In genomic region chr9:72806731-72807419, GRCm38 (mm10) we compare ENCODE assay signal across 9 mouse cellular contexts. TPM values are rescaled to one million over a fixed set of nuclear protein-coding genes. Genes with fewer than 3 reads are reported as not detected.
DNase-seq lines count a peak whose midpoint lies in the region; ATAC-seq and TF ChIP-seq lines count a peak whose summit lies in the region.
"Had no signal": no experiment of that assay in that cellular context is flagged by ENCODE, and none has a peak within 500 bp of the region (broad histone marks: within the 10 kb centered on the region; RNA-seq: fewer than 3 reads in every experiment).

Prtg (plus strand) TSS chr9:72806874.

- no peak for TF ChIP-seq POLR2A in cerebellum, adult 2 months (IDR thresholded peaks at IDR 0.05; ENCODE audit: borderline replicate concordance, insufficient read depth, low read length)

- no peaks in the 10 kb centered on the region for H3K4me1 ChIP-seq in cerebellum, adult 2 months (ENCODE audit: control insufficient read depth, insufficient read depth, low read length)
- H3K4me1 ChIP-seq in ES-E14 (ENCODE audit: control insufficient read depth in 2 of 2, insufficient read depth in 2 of 2, low read length in 2 of 2, poor library complexity in 1 of 2), result peaks cover 5 to 10% of the 10 kb centered on the region in 2 experiments
- H3K4me1 ChIP-seq in embryonic facial prominence, embryonic 12.5 days, result peaks cover 33% of the 10 kb centered on the region
- H3K4me1 ChIP-seq in heart, embryonic 15.5 days (replicated peaks), result peaks cover 14% of the 10 kb centered on the region
- H3K4me1 ChIP-seq in limb, embryonic 10.5 days, result peaks cover 53% of the 10 kb centered on the region
- H3K4me1 ChIP-seq in neural tube, embryonic 11.5 days (ENCODE audit: control insufficient read depth, insufficient read depth, low read length), result peaks cover 24% of the 10 kb centered on the region

- no peaks in the 10 kb centered on the region for H3K9me3 ChIP-seq in ES-E14 (ENCODE audit: control insufficient read depth, insufficient read depth, low read depth, low read length)
- H3K9me3 ChIP-seq in embryonic facial prominence, embryonic 12.5 days, result no peaks in the 10 kb centered on the region
- H3K9me3 ChIP-seq in heart, embryonic 15.5 days (replicated peaks), result no peaks in the 10 kb centered on the region
- H3K9me3 ChIP-seq in limb, embryonic 10.5 days (replicated peaks), result no peaks in the 10 kb centered on the region
- no peaks in the 10 kb centered on the region for H3K9me3 ChIP-seq in neural tube, embryonic 11.5 days (ENCODE audit: control insufficient read depth, low read length)

- in situ Hi-C loops in ES-E14 (cut with MboI; ENCODE audit: low sequenced_read_pairs in 2 of 2, unreplicated experiment in 2 of 2), result no loop called here

- H3K36me3 ChIP-seq in ES-E14 (ENCODE audit: control insufficient read depth, insufficient read depth, low read length, poor library complexity, severe bottlenecking), result no peaks in the 10 kb centered on the region
- no peaks in the 10 kb centered on the region for H3K36me3 ChIP-seq in embryonic facial prominence, embryonic 12.5 days
- H3K36me3 ChIP-seq in heart, embryonic 15.5 days, result no peaks in the 10 kb centered on the region
- peaks cover 22% of the 10 kb centered on the region for H3K36me3 ChIP-seq in limb, embryonic 10.5 days
- H3K36me3 ChIP-seq in neural tube, embryonic 11.5 days (ENCODE audit: control insufficient read depth, insufficient read depth, low read length), result no peaks in the 10 kb centered on the region

- H3K27me3 ChIP-seq in cerebellum, adult 2 months (ENCODE audit: control insufficient read depth, insufficient read depth, low read length), result no peaks in the 10 kb centered on the region; the same call in 1 of the 2 replicates
- H3K27me3 ChIP-seq in embryonic facial prominence, embryonic 12.5 days, result peaks cover 5% of the 10 kb centered on the region; the same call in 1 of the 2 replicates
- no peaks in the 10 kb centered on the region for H3K27me3 ChIP-seq in heart, embryonic 15.5 days
- no peaks in the 10 kb centered on the region for H3K27me3 ChIP-seq in limb, embryonic 10.5 days (ENCODE audit: low read depth, poor library complexity, severe bottlenecking)
- H3K27me3 ChIP-seq in neural tube, embryonic 11.5 days (ENCODE audit: control insufficient read depth, insufficient read depth, low read length), result no peaks in the 10 kb centered on the region

- H3K27ac ChIP-seq in cerebellum, adult 2 months (ENCODE audit: insufficient read depth, low read length), result no peak within 1 kb of the TSS
- no peak within 1 kb of the TSS; the same call in 1 of the 2 replicates for H3K27ac ChIP-seq in ES-E14 (ENCODE audit: insufficient read depth, low read depth, low read length, poor library complexity, severe bottlenecking)
- H3K27ac ChIP-seq in embryonic facial prominence, embryonic 12.5 days, result peak within 1 kb of the TSS; percentile 90
- peak within 1 kb of the TSS; percentile 78 for H3K27ac ChIP-seq in heart, embryonic 15.5 days
- peak within 1 kb of the TSS; percentile 99 for H3K27ac ChIP-seq in limb, embryonic 10.5 days
- H3K27ac ChIP-seq in neural tube, embryonic 11.5 days (ENCODE audit: low read depth, low read length), result peak within 1 kb of the TSS; percentile 95

- peak within 1 kb of the TSS; percentile 66 for H3K9ac ChIP-seq in ES-E14 (ENCODE audit: insufficient read depth, low read depth, low read length, poor library complexity, severe bottlenecking)
- H3K9ac ChIP-seq in embryonic facial prominence, embryonic 12.5 days, result peak within 1 kb of the TSS; percentile 91
- H3K9ac ChIP-seq in heart, embryonic 15.5 days, result peak within 1 kb of the TSS; percentile 80
- H3K9ac ChIP-seq in neural tube, embryonic 11.5 days (ENCODE audit: low read length), result peak within 1 kb of the TSS; percentile 95

- TF ChIP-seq CTCF in cerebellum, adult 2 months (IDR thresholded peaks at IDR 0.05; ENCODE audit: borderline replicate concordance, insufficient read depth, low read depth, low read length), result no peak

- no peak for ATAC-seq in cerebellum, adult (ENCODE audit: insufficient number of reproducible peaks, low FRiP score, low TSS enrichment)
- ATAC-seq in embryonic facial prominence, embryonic 12.5 days (ENCODE audit: insufficient number of reproducible peaks, insufficient read depth, low FRiP score, low TSS enrichment), result peak; percentile 83
- ATAC-seq in heart, embryonic 15.5 days (replicated peaks; ENCODE audit: insufficient number of reproducible peaks, insufficient read depth, low FRiP score, low read depth), result peak; percentile 83
- ATAC-seq in neural tube, embryonic 11.5 days (ENCODE audit: insufficient read depth, low FRiP score, low TSS enrichment), result peak; percentile 79

- peak within 1 kb of the TSS; percentile 41 for H3K4me3 ChIP-seq in cerebellum, adult 2 months (replicated peaks; ENCODE audit: insufficient read depth, low read depth, low read length)
- peak within 1 kb of the TSS; percentile 78 to 86 for H3K4me3 ChIP-seq in ES-E14 (ENCODE audit: insufficient read depth in 1 of 2, low read depth in 1 of 2, low read length in 2 of 2, poor library complexity in 1 of 2, severe bottlenecking in 1 of 2)
- peak within 1 kb of the TSS; percentile 92 for H3K4me3 ChIP-seq in embryonic facial prominence, embryonic 12.5 days
- peak within 1 kb of the TSS; percentile 93 for H3K4me3 ChIP-seq in heart, embryonic 15.5 days
- peak within 1 kb of the TSS; percentile 86 for H3K4me3 ChIP-seq in limb, embryonic 10.5 days
- H3K4me3 ChIP-seq in neural tube, embryonic 11.5 days (ENCODE audit: low read depth, low read length), result peak within 1 kb of the TSS; percentile 90

- no peak for DNase-seq in cerebellum, adult 2 months
- no peak for DNase-seq in ES-E14 (ENCODE audit: low read depth, low spot score)
- DNase-seq in limb, embryonic 10.5 days (ENCODE audit: low spot score), result peak; percentile 90
- peak; percentile 82 for DNase-seq in neural tube, embryonic 11.5 days (ENCODE audit: low spot score)
- DNase-seq in yolk sac, embryonic 10.5 days (ENCODE audit: low spot score), result peak; percentile 89

- under 1% methylated on average over 49 of the region's 57 CpGs for WGBS in cerebellum, adult 2 months
- under 1% methylated on average over 50 of the region's 57 CpGs for WGBS in embryonic facial prominence, embryonic 12.5 days
- under 1% methylated on average over 57 of the region's 57 CpGs for WGBS in heart, embryonic 15.5 days
- under 1% methylated on average over 56 of the region's 57 CpGs for WGBS in limb, embryonic 10.5 days
- under 1% methylated on average over 40 of the region's 57 CpGs for WGBS in neural tube, embryonic 11.5 days

- H3K4me2 ChIP-seq in embryonic facial prominence, embryonic 12.5 days (replicated peaks), result peak within 1 kb of the TSS; percentile 97
- peak within 1 kb of the TSS; percentile 99 for H3K4me2 ChIP-seq in heart, embryonic 15.5 days
- peak within 1 kb of the TSS; percentile 90 for H3K4me2 ChIP-seq in neural tube, embryonic 11.5 days (ENCODE audit: low read depth)

TF ChIP-seq in ES-E14, 5 proteins besides CTCF, POLR2A, EP300 and RAD21:
- no peak for TF ChIP-seq MAFK (IDR thresholded peaks at IDR 0.05; ENCODE audit: insufficient read depth, low read depth, low read length)
- TF ChIP-seq ZNF384 (IDR thresholded peaks at IDR 0.05; ENCODE audit: low read depth, low read length), result no peak
- no peak for TF ChIP-seq HCFC1 (IDR thresholded peaks at IDR 0.05; ENCODE audit: borderline replicate concordance, insufficient read depth, low read length)
- TF ChIP-seq ZC3H11A (IDR thresholded peaks at IDR 0.05; ENCODE audit: borderline replicate concordance, low read depth, low read length), result no peak
TF ChIP-seq in ES-E14: peak in this region for 0.

RNA-seq across cellular contexts. Expression of gene Prtg, which starts in this region (rescaled TPM):
- 0.46 and 0.57 TPM in 2 replicates for polyA plus RNA-seq in cerebellum, adult 2 months (2012; rRNA removed)
- 28.8 and 31.1 TPM in 2 replicates for total RNA-seq in ES-E14 (2012; rRNA removed)
- 1.8 and 2.1 TPM in 2 replicates for polyA plus RNA-seq in embryonic facial prominence, embryonic 12.5 days (2016; fragmentation: Nextera tagmentation; extraction: Ambion mirVana)
- polyA plus RNA-seq in heart, embryonic 15.5 days (2015; fragmentation: Nextera tagmentation; extraction: Ambion mirVana), result 0.40 and 0.43 TPM in 2 replicates
- 5.5 and 11.4 TPM in 2 replicates for polyA plus RNA-seq in limb, embryonic 10.5 days (2016; fragmentation: Nextera tagmentation; extraction: Ambion mirVana)
- 3.6 and 4.4 TPM in 2 replicates for polyA plus RNA-seq in neural tube, embryonic 11.5 days (2014; fragmentation: Nextera tagmentation; extraction: Ambion mirVana)
- total RNA-seq: hematopoietic stem cell, adult 5-6 weeks had no signal

Comparison
In these comparisons a context has a peak if more than half of its experiments do, and no peak if none do; other contexts are left out.
1. Peak in ATAC-seq, H3K4me3 ChIP-seq, H3K27ac ChIP-seq, H3K9ac ChIP-seq and H3K4me2 ChIP-seq in heart, embryonic 15.5 days; RNA of the gene not detected or under 1 TPM.
2. DNase-seq: peak in limb, embryonic 10.5 days (single experiment), neural tube, embryonic 11.5 days (single experiment) and yolk sac, embryonic 10.5 days (single experiment); none in cerebellum, adult 2 months (0 of 2) and ES-E14 (single experiment).
3. H3K27ac ChIP-seq: peak in embryonic facial prominence, embryonic 12.5 days (single experiment), limb, embryonic 10.5 days (single experiment) and neural tube, embryonic 11.5 days (single experiment); none in cerebellum, adult 2 months (single experiment) and ES-E14 (single experiment).
4. H3K4me3 ChIP-seq: peak in every context shown above with its lines; median percentile 93 in heart, embryonic 15.5 days; 92 in embryonic facial prominence, embryonic 12.5 days; 90 in neural tube, embryonic 11.5 days; 86 in limb, embryonic 10.5 days; 82 in ES-E14; 41 in cerebellum, adult 2 months.
5. Peak in every context shown above with its lines, with median percentiles within 50 percentile points of each other: H3K9ac ChIP-seq and H3K4me2 ChIP-seq.